Mouse (Mus musculus) cerebellum, adult 9-10 months (tissue): ENCODE results near the gene Nde1.

Experiments used
- DNase-seq: peaks from one replicate; pipeline ENCODE4 v3.0.0; 2022

Gene Nde1

DNA sequence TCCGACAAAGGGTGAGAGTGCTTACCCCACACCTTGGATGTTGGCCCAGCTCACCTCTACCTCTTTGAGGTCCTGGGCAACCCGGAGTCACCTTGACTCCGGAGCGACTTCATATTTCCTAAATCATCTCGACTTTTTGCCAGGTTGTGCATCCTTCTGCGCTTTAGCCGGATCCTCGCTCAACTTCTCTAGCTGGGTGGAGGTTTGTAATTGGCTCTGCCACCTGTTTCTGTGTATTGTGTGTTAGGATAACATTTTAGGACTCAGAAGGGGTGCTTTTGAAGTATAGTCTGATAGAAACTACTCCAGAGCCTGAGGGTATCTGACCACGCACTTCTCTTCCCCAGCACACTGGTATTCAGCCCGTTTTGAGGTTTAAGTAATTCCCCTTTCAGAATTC, 656 bp downstream of the Nde1 start:
- DNase-seq: peak; percentile 20

DNA sequence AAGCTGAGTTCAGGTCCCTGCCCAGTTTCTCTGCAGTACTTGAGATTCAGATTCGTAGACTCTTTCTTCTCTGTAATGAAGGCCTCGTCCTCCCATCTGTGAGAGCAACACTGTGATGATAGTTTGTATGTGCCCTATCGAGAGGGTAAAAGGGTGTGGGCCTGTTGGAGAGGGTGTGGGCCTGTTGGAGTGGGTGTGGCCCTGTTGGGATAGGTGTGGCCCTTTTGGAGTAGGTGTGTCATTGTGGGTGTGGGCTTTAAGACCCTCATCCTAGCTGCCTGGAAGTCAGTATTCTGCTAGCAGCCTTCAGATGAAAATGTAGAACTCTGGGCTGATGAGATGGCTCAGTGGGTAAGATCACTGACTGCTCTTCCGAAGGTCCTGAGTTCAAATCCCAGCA, 3.4 kb downstream of the Nde1 start:
- no peak for DNase-seq

DNA sequence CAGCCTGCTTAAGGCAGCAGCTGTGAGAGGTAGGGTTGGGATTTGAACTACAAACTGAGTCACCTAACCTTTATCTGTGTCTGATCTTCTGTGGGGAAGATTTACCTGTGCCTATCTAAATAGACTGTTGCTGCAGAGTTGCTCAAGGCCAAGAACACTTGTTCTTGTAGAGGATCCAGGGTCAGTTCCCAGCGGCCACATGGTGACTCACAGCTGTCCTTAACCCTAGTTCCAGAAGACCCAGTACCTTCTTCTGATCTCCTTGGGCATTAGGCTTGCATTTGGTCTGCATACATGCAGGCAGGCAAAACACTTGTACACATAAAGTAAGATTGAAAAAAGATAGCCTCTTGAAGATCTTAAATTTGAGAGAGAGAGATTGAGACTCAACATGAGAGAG, 6.6 kb downstream of the Nde1 start:
- DNase-seq: no peak

DNA sequence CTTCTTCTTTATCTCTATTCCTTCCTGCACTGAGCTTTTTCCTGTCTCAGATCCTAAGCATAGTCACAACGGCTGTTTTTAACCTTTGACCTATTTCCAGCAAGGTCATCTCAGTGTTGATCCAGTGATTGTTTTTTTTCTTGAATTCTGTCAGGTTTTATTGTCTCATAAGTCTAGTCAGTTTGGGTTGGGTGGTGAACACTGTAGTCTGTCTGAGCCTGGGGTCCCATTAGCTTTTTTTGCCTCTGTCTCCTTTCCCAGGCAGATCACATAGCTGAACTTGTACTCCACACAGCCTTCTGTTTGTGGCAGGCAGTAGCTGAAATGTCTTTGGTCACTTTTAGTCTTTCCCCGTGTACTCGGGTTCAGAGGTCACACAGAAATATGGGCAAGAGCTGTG, 15.0 kb downstream of the Nde1 start:
- no peak for DNase-seq

DNA sequence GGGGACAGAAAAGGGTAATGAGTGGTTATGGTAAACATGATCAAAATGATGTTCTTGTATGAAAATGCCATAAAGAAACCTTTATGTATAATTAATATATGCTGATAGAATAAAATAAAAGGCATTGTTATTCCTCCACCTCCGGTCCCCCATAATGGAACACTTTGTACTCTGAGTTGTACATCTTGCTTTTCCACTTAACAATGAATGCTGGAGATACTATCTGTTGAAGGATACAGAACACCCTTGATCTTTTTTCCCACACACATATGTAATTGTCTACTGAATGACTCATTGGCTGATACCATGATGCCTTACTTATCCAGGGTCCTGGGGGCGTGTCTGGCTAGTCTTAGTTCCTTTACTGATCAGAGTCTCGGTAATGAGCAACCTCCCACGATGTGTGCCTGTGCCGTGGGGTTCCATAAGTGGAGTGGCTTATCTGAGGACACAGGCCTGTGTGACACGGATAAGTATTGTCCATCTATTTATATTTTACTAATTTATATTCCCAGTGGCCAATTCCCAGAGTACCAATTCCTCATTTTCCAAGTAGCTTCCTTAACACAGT, 17.2 kb downstream of the Nde1 start:
- DNase-seq: no peak

DNA sequence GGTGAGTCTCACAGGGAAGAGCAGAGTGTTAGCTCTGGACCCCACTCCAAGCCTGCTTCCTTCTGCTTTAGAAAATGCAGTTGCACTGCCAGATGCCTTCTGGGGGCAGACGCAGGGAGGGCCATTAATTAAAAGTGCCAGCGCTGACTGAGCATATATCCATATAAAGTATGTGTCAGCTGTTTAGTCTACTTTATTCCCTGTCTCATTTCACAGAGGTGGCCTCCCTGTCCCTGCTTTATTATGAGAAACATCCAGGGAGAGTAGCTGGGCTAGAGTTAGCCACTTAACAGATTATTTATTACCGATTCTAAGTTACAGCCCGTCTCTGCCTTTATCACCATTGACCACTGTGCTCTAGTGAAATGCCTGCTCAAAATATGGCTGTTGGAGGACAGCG, 19.3 kb downstream of the Nde1 start:
- DNase-seq: no peak

DNA sequence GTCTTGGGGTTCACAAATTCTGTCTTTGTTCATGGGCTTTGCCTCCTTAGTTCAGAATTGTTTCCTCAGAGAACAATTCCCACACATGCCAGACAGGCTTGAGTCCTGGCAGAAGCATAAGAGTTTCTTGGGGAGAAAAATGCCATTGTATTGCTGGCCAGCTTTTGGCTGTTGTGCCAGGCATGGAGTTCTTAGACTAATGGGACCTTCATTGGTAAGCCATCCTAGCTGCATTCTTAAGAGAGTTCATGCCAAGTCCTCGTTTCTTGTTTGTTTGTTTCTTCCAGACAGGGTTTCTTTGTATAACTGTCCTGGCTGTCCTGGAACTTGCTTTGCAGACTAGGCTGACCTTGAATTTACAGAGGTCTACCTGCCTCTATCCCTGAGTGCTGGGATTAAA, 20.8 kb downstream of the Nde1 start:
- DNase-seq: no peak

DNA sequence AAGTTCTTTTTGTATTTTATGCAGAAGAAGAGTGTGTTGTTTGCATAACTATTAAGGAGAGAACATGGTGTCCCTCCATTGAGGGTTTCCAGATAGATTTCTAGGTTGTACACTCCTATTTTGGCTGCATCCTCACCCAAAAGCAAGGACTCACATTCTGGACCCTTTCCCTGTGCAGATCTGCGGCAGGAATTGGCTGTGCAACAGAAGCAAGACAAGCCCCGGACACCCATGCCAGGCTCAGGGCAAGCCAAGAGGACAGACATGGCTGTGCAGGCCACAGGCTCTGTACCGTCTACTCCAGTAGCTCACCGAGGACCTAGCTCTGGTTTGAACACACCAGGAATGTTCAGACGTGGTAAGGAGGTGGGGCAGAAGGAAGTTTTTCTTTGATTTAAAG, 22.4 kb downstream of the Nde1 start:
- DNase-seq: no peak

DNA sequence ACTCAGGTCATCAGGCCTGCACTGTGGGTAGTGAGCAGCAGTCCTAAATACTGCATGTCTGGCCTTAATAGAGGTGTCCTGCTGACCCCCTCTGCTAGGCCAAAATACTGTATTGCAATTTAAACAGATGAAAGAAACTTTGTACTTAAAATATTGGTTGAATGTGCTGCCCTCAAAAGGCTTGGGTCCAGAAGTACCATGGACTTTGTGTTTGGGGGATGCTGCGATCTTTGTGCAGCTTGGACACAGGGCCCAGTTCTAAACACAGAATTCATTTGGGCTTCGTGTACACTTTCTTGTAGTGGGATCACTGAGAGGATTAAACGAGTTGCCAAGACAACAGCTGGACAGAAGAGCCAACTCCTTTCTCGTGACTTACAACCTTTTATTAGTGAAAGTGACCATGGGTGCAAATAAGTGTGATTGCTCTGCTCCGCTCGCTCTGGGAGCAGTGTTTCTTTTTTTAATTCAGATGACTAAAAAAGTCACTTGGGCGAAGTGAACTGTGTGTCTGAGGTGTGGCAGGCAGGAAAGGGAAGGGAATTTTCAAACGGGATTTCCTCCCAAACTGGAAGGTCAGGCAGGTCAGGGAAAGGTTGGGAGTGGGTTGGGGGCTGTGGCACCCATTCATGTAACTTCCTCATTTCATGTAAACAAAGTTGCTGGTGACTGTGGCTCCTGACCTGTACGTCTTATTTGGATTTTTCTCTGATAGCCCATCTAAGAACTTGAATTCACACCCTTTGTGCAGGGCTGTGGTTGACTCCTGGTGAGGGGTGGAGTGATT, 31.3 kb downstream of the Nde1 start:
- no peak for DNase-seq

DNA sequence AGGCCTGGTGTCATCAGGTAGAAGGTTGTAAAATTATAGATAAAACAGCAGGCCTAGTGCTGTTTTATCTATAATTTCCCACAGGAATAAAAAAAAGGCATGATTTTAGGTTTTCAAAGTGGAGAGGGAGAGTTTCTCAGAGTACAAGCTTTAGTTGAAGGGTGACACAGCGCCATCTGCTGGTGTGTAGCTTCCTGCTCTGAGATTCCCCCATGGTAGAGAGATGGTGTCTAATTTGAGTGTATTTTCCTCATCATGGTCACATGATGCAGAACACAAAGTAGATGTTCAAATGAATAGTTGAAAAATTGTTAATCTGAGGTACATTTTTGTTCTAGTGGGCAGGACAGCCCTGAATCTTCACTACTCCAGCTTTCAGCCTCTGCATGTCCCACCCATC, 32.4 kb downstream of the Nde1 start:
- DNase-seq: peak; percentile 43

DNA sequence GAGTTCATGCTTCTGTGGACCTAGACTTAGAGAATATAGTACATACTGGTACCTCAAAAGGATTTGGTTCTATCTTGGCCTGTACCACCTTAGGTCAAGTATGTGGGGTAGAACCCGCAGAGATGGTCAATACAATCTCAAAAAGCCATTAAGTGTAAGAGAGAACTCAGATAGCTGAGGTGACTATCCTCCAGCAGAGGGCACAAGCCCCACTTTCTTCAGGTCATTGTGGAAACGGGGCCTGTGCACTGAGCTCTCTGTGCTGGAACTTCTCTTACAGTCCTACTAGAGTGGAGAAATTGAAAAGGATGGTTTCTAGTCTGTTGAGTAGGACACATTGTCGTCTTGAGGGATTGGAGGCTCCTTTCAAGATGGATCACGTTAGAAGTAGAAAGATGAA, 35.7 kb downstream of the Nde1 start:
- DNase-seq: no peak

DNA sequence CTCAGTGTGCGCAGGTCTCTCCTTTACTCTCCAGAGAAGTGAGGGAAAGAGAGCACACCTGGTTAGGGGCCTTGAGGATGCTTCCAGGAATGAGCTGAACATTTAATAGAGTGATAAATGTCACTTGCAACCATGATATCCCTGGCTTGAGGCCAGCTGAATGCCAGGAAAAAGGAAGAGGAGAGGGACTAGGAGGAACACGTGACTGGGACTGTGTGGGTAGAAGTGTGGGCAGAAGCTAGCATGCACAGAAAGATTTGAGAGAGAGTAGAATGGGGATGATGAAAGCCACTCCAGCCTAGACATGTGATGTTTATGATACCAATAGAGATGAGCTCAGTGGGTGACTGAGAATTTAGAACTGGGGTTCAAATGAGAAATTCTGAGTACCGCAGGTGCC, 52.1 kb downstream of the Nde1 start:
- DNase-seq: no peak

DNA sequence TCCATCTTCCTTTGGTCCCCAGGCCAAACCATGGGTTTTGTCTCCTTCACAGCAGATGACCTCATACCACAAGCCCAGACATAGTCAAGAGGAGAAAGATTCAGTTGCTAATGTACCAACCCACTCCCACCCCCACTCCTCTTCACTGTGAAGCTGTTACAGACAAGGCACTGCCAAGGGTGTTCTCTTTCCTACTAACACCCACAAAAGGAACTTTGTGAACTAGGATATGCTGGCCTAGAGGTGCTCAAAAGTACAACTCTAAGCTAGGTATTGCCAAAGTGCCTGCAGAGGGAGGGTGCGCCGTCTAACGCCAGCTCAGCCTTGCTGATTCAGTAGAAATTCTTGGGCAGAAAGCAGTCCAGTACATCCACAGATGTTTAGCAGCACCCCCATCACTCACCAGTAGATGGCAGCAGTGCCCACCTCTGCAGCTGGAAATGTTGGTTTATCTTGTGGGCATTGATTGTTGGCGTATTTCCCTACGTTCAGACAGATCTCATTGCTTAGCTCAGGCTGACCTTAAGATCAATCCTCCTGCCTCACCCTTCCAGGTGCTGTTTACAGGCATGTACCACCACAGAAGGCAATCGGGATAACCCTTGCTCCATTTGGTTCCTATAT, 74.1 kb downstream of the Nde1 start:
- DNase-seq: peak; percentile 56

DNA sequence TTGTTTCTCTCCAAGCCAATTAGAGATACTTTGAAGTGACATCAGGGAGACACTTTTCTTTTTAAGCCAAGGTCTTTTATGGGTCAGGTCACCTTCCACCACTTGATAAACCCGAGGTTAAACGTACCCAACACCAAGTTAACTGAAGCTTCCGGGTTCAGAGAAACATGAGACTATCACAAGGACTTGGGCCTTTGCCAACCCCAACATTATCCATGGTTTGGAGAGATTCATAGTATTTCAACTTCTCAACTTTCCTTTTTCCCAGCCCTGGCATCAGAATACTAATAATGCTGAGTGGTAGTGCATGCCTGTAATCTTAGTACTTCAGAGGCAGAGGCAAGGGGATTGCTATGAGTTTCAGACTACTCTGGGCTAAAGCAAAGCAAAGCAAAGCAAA, 79.0 kb downstream of the Nde1 start:
- DNase-seq: no peak
